Mouse (Mus musculus): ENCODE results near the gene Rnf207.

The Rnf207 gene

DNA sequence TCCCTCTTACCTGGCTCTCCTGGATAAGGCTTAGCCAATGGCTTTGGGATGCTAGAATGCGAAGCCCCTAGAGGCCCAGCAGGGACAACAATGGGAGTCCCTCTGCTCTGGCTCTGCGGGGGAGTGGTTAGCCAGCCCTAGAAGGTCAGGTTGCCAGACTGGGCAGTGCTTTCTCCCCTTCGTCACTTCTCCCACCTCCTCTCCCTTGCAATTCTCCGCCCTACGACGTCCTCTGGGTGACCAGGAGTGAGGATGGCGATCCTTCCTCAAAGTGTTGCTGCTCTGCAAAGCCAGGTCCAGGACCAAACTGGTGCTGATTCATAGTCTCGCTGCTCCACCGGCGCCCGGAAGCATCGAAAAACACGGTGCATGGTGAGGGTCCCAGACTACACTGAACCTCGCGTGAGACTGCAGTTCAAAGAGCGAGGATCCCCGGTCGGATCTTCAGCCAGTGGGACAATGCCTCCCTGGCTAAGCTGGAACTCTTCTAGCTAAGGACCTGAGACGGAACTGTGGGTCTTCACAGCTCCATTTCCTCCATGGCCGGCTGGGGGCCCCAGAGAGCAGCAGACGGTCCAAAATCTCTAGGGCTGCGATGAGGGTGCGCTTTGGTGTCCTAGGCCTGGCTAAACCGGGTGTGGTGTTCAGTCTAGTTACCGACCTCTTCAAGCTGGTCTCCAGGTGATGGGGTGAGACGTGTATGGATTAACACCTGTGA, at the start of gene Rnf207:
Rnf207 (minus strand) TSS at position 477 of the 718 bp plus-strand sequence.
- DNase-seq (ENCODE audit: low read depth, low spot score) = no peak

DNA sequence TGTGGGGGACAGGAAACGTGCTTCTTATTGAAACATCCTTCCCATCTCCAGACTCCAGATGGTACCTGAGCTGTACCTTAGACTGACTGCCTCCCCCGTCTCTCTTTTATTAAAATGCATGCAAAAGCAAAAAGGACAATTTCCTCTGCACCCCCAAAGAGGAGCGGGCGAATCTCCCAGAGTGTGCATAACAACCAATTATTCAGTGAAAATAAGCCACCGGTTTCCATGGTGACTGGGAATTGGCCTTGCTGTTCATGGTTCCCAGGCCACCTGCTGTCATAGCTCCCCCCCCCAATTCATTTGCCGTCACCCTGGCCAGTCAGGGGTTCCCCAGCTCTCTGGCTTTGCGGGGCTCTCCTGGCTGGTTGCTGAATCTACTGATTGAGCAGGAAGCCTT, 46.4 kb upstream of the Rnf207 start:
- DNase-seq (ENCODE audit: low read depth, low spot score) = no peak

DNA sequence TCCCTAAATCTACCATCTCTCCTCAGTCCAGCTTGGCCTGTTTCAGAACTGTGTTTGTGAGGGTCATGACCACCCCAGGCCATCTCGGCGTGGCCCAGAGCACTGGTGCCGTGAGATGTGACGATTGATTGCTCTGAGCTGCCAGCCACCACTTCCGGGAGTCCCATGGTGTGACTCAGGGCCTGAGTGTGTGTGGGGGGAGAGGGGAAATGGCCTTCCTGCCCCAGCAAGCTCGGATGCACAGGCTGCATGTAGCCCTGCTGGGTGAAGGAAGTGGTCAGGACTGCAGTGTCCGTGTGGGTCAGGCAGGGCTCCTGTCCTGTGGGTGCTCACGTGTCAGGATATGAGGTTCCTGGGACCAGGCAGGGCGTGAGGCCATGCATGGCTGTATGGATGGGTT, 43.4 kb upstream of the Rnf207 start:
- no peak for DNase-seq (ENCODE audit: low read depth, low spot score)

DNA sequence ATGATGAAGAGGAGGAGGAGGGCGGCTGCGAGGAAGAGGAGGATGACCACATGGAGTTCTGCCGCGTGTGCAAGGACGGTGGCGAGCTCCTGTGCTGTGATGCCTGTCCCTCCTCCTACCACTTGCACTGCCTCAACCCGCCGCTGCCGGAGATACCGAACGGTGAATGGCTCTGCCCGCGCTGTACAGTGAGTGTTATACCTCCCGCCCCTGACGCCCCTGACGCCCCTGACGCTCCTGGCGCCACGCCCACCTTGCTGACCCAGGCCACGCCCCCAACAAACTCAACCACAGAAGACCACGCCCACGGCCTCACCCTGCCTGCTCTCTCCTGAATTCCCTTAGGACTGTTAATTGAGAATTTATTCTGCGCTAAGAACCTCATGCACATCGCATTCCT, 42.1 kb upstream of the Rnf207 start:
- no peak for DNase-seq (ENCODE audit: low read depth, low spot score)

DNA sequence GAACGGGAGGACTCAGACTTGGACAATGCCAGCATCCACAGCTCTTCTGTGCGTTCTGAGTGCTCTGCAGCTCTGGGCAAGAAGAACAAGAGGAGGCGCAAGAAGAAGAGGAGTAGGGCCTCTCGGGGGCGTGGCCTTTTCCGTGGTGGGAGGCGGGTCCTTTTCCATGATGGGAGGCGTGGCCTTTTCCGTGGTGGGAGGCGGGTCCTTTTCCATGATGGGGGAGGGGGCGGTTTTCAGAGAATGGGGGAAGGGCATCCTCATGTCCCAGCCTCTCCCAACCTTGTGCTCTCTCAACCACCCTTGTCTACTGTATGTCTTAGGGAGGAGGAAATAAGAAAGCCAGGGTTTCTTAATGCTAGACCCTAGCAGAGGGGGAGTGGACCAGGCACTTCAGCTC, 40.9 kb upstream of the Rnf207 start:
- no peak for DNase-seq (ENCODE audit: low read depth, low spot score)

DNA sequence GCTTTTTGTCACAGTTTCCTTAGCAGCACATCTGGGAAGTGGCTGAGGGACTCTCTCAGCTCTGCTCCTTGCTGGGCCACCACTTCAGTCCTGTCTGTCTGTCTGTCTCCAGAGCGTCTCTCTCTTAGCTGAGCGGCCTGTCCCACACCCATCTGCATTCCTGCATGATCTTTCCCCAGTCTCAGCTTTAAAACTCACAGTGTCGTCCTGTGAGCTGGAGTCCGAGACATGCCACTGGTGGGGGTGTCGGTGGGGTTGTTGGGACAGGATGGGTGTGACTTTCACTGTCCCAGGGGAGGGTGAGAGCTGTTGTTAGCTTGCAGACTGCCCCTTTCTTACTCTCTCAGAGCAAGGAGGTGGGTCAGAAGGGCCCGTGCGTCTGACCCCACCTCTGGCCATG, 36.9 kb upstream of the Rnf207 start:
- no peak for DNase-seq (ENCODE audit: low read depth, low spot score)

DNA sequence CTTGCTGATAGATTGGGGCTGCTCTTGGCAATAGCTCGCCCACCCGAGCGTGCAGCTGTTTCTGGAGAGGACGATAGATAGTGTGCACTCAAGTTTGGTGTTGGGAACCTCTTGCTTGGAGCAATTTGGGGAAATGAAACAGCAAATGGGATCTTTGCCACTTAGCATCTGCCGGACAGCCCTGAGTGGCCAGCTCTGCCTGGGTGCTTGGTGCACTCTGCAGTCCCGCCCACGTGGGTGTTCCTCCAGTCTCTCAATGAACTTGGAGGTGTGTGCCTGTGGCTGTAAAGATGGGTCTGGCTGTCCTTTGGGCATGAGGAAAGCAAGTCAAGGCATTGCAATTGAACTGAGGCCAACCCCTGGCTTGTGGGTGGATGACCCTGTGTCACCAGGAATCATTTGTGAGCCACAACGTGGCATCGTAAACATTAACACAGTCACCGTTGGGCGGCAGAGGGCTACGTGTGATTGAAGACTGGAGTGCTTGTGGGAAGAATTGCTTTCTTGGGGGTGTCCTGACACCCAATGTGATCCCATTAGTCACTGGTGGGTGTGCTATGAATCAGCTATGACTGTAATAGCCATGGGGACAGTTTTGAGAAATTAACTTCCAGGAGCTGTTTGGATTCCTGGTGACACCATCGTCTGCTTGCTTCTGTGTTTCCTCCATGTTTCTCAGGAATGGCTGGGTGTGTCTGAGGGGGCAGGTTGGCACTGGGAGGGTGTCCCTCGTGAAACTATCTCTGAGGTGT, 35.3 kb upstream of the Rnf207 start:
- no peak for DNase-seq (ENCODE audit: low read depth, low spot score)

DNA sequence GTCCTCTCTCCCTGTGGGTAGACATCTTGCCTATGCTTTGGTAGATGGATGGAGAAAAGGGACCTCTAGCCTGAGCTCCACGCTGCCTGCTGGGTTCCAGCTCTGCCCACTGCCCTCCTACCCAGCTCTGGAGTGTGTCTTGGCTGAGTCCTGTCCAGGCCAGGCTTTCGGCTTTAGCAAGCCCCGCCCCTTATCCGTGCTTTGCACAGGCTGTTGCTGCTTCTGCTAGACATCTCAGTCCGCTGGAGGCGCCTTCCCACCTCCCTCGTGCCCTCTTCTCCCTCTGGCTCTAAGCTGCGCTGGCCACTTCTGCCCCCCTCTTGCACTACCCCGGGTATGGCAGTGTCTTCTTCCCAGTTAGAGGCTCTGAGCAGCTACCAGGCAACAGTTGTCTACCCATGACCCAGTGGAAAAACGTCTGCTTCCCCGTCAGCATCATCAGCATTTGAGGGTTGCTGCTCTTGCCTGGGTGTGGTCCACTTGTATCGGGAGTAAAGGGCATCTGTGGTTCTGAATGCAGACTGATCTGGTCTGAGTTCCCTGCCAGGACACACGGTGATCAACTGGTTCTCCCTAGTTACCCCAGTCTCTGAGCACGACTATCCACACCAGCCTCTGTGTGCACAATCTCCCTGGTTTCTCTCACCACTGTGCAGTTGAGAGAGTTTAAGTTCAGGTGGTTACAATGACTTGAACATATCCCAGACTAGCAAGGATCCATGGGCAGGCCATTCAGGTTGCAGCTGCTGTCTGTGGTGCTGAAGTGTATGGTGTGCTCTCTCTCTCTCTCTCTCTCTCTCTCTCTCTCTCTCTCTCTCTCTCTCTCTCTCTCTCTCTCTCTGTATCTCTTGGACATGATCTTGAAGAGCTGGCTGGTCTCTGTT, 32.9 kb upstream of the Rnf207 start:
- no peak for DNase-seq (ENCODE audit: low read depth, low spot score)

DNA sequence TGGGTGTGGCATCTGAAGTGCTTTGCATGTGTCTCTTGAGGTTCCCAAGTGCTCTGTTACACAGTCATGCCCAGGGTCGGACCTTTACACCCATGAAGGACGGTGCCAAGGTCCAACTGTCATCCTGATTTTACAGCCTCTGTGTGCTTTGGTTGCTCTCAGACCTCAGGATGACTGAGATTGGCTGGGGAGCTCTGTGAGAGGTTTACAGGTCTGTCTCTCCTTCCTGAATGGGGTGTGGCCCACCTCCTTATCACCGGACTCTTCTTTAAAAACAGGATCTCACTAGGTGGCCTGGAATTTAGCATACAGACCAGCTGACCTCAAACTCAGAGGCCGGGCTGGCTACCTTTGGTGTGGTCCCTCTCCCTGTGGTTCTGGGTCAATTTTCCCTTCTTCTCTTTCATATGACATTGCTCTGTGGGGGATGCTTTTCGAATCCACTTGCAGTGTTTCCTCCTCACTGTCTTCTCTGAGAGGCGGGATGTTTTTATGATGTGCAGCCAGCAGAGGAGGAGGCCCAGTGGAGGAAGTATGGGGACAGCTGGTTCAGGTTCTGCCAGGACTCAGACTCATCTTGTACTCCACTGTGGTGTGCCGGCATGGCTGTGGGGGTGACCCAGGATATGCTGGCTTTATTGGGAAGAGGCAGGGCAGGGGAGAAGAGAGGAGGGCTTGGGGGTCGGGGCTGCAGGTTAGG, 32.1 kb upstream of the Rnf207 start:
- no peak for DNase-seq (ENCODE audit: low read depth, low spot score)

DNA sequence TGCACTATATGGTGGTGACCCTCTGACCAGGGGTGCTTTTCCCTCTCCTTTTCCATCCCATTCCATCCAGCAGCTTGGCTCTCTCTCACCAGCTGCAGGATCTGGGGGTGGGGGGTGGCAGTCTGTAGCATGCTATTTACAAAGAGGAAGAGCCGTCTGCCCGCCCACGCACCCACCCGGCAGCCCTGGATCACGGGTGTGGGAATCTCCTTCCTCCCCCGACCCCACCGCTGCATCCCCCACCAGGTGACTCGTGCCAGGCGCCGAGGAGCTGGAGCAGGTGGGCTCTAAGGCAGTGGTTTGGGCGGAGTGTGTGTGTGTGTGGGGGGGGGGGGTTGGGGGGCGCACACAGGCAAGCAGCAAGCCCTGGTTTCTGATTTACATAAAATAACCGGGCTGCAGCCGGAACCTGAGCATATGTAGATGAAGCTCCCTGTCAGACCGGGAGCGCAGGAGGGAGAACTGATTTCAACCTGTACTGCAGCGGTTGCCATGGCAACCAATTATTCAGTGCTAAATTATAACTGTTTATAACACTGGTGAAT, 31.1 kb upstream of the Rnf207 start:
- no peak for DNase-seq (ENCODE audit: low read depth, low spot score)

DNA sequence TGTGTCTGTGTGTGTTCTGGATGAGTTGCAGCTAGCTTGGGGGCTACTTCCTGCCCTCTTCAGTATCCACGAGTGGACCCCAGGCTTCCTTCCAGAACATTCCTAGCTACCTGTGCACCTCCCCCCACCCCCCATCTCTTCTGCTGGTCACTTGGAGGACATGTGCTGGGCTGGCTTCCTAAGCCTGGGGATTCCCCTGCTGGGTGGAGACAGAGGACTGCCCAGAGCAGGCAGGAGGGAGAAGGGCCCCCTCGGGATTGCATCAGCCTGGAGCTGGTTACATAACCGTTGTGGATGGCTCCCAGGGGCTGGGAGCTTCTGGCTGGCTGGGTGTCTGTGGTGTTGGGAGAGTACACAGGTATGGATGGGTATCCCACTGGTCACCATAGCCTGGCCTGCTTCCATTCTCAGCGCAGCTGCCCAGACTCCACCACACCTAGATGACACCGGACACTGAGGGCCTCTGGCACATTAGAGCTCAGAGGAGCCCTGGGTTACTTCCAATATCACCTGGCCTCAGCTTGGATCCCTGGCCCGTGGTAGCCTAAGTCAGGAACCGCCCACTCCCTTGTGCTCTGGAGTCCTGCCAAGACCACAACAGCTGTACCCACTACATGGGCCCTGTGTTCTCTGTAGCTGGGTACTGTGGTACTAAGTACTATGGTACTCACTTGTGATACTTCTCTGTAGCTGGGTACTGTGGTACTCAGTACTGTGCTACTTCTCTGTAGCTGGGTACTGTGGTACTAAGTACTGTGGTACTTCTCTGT, 26.5 kb upstream of the Rnf207 start:
- DNase-seq (ENCODE audit: low read depth, low spot score) = peak; percentile 45

DNA sequence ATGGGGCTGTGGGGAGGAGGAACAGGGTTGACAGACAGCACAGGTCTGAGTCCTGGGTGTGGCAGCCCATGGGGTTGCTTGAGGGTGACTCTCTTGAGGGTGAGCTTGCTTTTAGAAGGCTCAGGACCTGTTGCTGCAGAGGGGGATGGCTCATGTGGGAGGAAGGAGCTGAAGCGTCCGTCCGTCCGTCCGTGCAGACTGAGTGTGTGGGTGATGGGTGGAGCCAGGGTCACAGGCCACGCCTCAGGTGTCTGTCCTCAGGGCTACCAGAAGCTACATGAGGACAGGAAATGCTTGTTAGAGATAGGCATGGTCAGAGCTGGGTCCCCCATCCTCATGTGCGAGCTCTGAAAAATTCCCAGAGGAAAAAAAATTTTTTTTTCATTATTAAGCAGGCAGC, 25.9 kb upstream of the Rnf207 start:
- DNase-seq (ENCODE audit: low read depth, low spot score) = no peak

DNA sequence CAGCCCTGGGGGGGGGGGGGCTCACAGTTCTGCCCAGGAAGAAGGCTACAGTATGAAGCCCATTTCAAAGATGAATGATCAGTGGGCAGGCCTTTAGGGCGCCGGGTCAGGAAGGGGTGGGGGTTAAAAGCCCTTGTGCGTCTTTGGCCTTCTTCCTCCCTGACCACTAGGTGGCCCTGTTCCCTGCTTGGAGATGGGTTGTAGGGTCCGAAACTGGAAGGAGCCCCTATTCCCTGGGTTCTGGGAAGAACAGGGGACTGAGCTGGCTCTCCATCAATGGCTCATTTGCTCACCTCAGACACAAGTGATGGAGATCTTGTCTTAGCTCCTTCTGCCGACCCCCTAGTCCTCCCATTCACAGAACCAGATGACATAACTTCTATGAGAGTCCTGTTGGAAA, 24.5 kb upstream of the Rnf207 start:
- no peak for DNase-seq (ENCODE audit: low read depth, low spot score)

DNA sequence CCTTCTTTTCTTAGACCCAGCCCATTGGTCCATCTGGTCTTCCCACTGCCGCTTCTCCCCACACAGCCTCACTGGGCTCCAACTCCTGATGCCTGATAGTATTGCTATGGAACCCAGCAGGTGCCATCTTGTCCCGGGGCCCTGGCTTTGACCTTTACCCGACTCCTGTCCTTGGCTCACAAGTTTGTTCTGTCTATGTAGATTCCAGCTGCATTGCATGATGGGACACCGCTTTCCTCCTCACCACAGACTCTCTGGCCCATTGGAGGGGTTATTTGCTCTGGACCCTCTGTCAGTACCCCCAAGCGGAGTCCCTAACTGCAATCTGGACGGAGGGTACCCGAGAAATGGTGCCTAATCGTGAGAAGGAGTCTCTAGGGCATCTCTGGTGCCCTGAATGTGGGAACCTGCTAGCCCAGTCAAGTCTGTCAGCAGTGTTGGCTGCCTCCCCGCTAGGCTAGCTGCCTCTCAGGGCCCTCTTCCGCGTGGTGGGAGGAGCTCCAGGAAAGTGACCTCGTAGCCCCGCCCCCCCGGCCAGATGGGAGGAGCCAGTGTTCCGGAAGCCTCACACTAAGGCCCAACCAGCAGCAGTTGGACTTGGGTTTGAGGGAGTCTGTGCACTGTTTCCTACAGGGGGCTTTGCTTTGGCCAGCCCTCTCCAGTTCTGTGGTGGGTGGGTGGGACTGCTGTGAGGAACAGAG, 21.9 kb upstream of the Rnf207 start:
- DNase-seq (ENCODE audit: low read depth, low spot score) = no peak

DNA sequence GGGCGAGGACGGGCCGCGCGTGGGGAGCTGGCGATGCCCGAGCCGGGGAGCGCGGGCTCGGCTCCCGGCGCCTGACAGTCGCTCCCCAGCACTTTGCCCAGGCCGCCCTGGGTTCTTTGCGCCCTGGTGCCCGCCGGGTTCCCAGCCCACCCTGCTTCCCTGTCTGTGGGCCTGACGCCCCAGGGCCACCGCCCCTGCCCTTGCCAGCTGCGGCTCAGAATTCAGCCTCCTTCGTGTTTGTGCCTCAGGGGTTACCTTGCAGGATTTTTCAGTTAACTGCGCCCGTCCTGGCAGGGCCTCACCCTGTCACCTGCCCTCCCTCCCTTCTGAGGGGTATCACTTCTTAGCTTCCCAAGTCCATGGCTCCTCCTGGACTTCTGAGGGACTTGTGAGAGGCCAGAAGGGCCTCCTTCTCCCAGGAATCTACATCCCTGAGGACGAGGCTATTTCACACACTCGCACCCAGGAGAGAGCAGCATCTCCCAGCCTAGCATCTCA, 20.5 kb upstream of the Rnf207 start:
- DNase-seq (ENCODE audit: low read depth, low spot score) = no peak

DNA sequence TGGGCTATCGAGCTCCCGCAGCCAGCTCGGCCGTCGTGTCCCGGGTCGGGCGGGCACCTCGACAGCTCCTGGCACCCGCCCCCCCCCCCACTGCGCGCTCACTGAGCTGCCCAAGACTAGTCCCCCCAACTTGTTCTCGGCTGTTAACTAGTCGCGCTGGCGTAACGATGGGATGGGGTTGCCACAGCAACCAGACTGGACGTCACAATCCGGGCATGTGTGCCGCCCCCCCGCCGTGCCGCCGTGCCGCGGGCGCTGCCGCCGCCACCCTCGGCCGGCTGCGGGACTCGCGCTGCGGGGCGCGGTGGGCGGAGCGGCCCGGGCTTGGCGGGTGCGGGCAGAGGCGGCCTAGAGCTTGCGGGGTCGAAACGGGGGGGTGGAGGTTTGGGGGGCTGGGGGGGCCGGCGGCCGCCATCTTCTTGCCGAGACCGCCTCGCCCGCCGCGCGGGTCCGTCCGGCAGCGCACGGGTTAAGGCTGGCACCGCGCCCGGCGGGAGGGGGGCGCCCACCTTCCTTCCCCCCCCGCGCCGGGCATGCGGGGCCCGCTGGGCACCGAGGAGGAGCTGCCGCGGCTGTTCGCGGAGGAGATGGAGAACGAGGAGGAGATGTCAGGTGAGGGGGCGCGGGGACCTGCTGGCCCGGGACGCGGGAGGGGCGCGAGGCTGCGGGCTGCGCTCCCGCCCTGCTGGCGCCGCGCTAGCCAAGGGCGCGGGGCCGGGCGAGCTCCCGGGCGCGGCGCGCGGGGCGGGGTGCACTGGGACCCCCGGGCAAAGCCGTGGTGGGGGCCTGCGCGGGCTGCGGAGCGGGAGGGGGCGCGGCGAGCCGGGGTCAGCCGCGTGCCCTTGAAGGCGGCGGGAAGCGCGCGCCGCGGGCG, 19.9 kb upstream of the Rnf207 start, which contains the start of gene Chd5:
Chd5 (plus strand) TSS at position 233 of the 874 bp plus-strand sequence.
- no peak for DNase-seq (ENCODE audit: low read depth, low spot score)

DNA sequence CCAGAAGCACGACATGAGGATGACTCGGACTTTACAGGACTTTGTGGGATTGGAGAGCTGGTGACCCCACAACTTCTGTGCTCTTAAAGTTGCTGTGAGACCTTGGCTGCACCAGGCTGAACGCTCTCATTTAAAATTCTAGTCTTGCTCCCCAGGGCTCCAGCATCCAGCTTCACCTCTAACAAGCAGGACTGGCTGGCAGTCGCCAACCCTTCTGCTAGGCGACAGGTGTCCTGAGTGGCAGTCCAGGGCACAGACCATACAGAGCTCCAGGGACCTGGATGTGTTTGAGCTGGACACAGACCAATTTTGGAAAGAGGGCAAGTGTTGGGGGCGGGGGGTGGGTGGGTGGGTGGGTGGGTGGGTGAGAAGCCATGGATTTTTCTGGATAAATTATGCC, 19.0 kb upstream of the Rnf207 start:
- no peak for DNase-seq (ENCODE audit: low read depth, low spot score)

DNA sequence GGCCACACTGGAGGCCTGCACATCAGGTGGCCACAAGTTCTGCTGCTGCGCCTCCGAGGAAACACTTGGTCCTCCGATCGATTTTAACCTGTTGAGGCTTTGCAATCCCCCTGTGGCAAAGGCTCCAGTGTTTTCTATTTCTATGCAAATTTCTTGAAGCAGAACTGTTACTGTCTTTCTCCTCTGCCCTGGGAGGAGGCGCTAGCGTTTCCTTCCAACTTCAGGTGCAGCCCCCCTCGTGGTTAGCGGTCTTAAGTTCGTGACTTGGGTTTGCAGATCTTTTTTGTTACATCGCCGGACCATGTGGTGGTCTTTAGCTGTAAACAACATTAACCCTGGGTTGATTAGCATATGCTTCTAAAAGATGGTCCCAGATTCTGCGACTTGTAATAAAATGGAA, 14.8 kb upstream of the Rnf207 start:
- no peak for DNase-seq (ENCODE audit: low read depth, low spot score)

DNA sequence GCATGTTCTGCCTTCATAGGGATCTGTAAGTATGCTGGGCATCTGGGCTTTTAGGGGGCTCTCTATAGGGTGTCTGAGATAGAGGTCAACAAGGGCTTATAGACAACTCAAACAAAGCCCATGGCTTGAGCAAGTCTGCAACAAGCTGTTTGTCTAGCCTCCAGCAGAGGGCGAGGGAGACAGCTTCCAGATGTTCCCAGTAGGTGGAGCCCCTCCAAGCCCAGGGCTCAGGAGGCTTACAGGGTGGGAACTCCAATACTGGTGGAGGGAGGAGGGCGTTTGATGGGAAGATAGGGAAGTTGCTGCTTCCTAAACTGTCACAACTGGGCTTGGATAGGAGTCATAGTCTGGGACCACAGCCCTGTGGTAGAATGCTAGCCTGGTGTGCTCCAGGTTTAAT, 14.2 kb upstream of the Rnf207 start:
- DNase-seq (ENCODE audit: low read depth, low spot score) = peak; percentile 61
